Mouse (Mus musculus) stomach, embryonic 15.5 days (tissue): ENCODE results near the gene Gm2001. TPM values are rescaled to one million over a fixed set of nuclear protein-coding genes. Genes with fewer than 3 reads are reported as not detected.
"Not testable (repeated sequence)": the region's sequence is repeated elsewhere in the genome, so short reads cannot be mapped to it uniquely, and the experiment has no call there.

ENCODE experiments used
- ATAC-seq: fragments of 200-750 bp; cut with Nextera tagmentation; 2 replicates; pipeline ENCODE4 v1.8.0; 2017; ENCODE audit warnings: low read depth, moderate number of reproducible peaks, moderate TSS enrichment; ENCODE audit not compliant: insufficient read depth, low FRiP score
- H3K27ac ChIP-seq: fragments of 300-500 bp; sonication (generic); 2 replicates; pipeline ENCODE4 v1.5.1; 2015; ENCODE audit warnings: mild to moderate bottlenecking, inconsistent platforms
- H3K27me3 ChIP-seq: fragments of 300-500 bp; sonication (generic); replicated peaks from 2 replicates; pipeline ENCODE4 v1.6.1; 2015; ENCODE audit warnings: inconsistent platforms
- H3K36me3 ChIP-seq: fragments of 300-500 bp; sonication (generic); 2 replicates; pipeline ENCODE4 v1.6.1; 2015; ENCODE audit warnings: inconsistent platforms
- H3K4me1 ChIP-seq: fragments of 300-500 bp; sonication (generic); 2 replicates; pipeline ENCODE4 v1.6.1; 2015; ENCODE audit warnings: inconsistent platforms
- H3K4me2 ChIP-seq: fragments of 300-500 bp; sonication (generic); 2 replicates; pipeline ENCODE4 v1.6.1; 2015; ENCODE audit warnings: mild to moderate bottlenecking, inconsistent platforms
- H3K4me3 ChIP-seq: fragments of 300-500 bp; sonication (generic); replicated peaks from 2 replicates; pipeline ENCODE4 v1.5.1; 2015; ENCODE audit warnings: inconsistent platforms
- H3K9ac ChIP-seq: fragments of 300-500 bp; sonication (generic); 2 replicates; pipeline ENCODE4 v1.6.1; 2015; ENCODE audit warnings: inconsistent platforms
- H3K9me3 ChIP-seq: fragments of 300-500 bp; sonication (generic); 2 replicates; pipeline ENCODE4 v1.6.1; 2016; ENCODE audit warnings: inconsistent platforms
- WGBS: fragments of 180-500 bp; shearing (Covaris S2); methylation state at CpG from one replicate; pipeline ENCODE4 v1.1.7; 2015; 5-methylcytosine and 5-hydroxymethylcytosine counted together
- polyA plus RNA-seq: library from polyadenylated mRNA; unstranded; fragments of >200 nt; fragmentation: Nextera tagmentation; extraction: Ambion mirVana; gene quantifications from 2 replicates; pipeline ENCODE4 v1.2.1, GENCODE M21; 2015

The Gm2001 gene
- polyA plus RNA-seq, result not detected in 2 replicates

GRCm38 (mm10) chr12:87842239-87842638, at the start of gene Gm2001:
Gene Gm2001 (minus strand): TSS chr12:87842339.
- not testable (repeated sequence) for H3K4me1 ChIP-seq, H3K4me2 ChIP-seq, H3K27ac ChIP-seq, H3K9ac ChIP-seq, H3K27me3 ChIP-seq, H3K9me3 ChIP-seq, H3K36me3 ChIP-seq, H3K4me3 ChIP-seq, ATAC-seq
- WGBS, result 73% methylated on average over 2 of the region's 2 CpGs

DNA sequence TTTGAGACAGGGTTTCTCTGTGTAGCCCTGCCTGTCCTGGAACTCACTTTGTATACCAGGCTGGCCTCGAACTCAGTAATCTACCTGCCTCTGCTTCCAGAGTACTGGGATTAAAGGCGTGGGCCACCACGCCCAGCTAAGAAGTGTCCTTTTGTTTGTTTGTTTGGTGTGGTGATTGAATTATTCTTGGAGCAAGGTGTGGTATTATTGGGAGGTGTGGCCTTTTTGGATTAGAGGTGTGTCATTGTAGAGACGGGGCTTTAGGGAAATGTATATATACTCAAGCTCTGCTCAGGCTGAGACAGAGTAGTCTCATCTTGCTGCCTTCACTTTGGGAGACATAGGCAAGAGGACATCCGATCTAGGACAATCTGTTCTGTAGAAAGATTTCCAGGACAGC, 31.6 kb upstream of the Gm2001 start, which contains the start of gene Gm2016:
Gm2016 (plus strand) TSS at position 301 of the 400 bp plus-strand sequence.
- 81% methylated on average over 5 of the region's 5 CpGs for WGBS
- H3K27me3 ChIP-seq, result not testable (repeated sequence)

DNA sequence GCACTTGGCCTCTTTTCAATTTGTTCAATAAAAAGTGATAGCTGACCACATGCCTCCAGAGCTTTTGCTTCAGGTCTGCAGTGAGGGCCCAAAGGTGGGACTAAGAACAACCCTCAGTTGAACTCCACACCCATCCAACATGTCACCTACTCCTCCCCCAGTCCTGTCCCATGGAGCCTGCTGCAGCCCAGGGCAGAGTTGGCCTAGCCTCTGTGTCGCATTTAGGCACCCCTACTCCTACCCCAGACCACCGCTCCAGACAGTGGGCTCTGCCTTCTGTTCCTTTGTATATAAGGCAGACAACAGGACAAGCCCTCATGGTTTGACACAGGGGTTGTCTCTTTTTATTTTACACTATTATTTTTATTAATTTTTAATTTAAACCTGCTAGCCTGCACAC, 21.9 kb upstream of the Gm2001 start:
- H3K36me3 ChIP-seq, ATAC-seq, H3K4me2 ChIP-seq, H3K4me1 ChIP-seq, H3K27me3 ChIP-seq, H3K4me3 ChIP-seq, H3K27ac ChIP-seq, H3K9me3 ChIP-seq, H3K9ac ChIP-seq: not testable (repeated sequence)
- WGBS, result 83% methylated on average over 2 of the region's 2 CpGs

More for the DNA sequence above, 31.6 kb upstream of the Gm2001 start, which contains the start of gene Gm2016:
- H3K4me1 ChIP-seq, H3K27ac ChIP-seq, H3K9ac ChIP-seq, H3K9me3 ChIP-seq, ATAC-seq, H3K4me2 ChIP-seq, H3K36me3 ChIP-seq, H3K4me3 ChIP-seq: not testable (repeated sequence)

DNA sequence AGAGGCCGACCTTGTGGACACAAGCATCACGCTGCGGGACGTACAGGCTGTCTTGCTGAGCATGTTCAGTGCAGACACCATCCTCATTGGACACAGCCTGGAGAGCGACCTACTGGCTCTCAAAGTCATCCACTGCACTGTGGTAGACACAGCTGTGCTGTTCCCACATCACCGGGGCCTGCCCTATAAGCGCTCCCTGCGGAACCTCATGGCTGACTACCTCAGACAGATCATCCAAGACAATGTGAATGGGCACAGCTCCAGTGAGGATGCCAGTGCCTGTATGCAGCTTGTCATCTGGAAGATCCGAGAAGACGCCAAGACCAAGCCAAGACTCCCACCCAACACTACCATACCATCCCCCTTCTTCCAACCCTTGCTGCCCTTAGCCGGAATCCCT, 21.5 kb upstream of the Gm2001 start:
- H3K4me1 ChIP-seq, H3K4me3 ChIP-seq, H3K27me3 ChIP-seq, H3K36me3 ChIP-seq, H3K9me3 ChIP-seq, H3K4me2 ChIP-seq, H3K9ac ChIP-seq, H3K27ac ChIP-seq: not testable (repeated sequence)
- 92% methylated on average over 10 of the region's 11 CpGs for WGBS
- 0 out of 2 replicates have a peak, but pooled peaks have one; percentile 6 for ATAC-seq

DNA sequence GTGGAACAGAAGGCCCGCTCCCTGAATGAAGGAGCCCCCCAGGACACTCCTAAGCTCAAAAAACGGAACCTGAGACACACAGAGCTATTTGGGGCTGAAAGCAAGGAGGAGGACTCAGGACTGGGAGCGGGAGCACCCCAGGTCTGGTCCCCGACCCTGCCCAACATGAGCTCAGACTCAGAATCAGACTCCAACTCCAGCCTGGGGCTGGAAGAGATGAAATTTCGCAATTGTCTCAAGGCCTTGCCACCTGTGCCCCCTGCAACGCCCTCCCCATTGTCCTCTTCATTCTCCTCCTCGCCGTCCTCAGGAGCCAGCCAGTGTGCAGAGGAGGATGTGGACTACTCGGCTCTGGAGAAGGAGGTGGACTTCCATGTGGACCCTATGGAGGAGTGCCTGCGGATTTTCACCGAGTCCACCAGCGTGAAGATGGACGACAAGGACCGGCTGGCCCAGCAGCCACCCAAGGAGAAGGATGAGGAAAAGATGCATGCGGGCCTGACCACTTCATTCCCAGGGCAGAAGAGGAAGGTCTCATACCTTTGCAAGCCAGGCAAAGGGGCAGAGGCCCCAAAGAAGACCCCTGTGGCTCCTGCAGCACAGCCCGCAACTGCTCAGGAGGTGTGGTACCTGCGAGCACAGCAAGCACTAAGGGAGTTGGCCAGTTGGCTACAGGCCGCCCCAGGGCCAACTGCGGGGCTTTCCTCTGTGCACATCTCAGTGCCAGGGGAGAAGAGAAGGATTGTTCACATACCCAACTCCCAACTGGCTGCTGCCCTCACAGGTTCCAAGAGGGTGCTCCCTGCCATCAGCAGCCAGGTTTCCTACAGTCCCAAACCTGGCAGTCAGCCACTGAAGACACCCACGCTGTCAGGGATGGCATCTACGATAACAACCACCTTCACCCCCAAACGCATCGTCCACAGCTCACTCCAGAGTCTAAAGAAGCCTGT, 19.9 kb upstream of the Gm2001 start:
- H3K27ac ChIP-seq, H3K4me1 ChIP-seq, ATAC-seq, H3K4me3 ChIP-seq, H3K36me3 ChIP-seq, H3K4me2 ChIP-seq, H3K9ac ChIP-seq, H3K9me3 ChIP-seq, H3K27me3 ChIP-seq: not testable (repeated sequence)
- WGBS, result 84% methylated on average over 23 of the region's 23 CpGs

GRCm38 (mm10) chr12:87856067-87856466, 13.9 kb upstream of the Gm2001 start:
- H3K27me3 ChIP-seq, ATAC-seq, H3K4me3 ChIP-seq, H3K27ac ChIP-seq, H3K9me3 ChIP-seq, H3K4me2 ChIP-seq, H3K36me3 ChIP-seq, H3K4me1 ChIP-seq, H3K9ac ChIP-seq: not testable (repeated sequence)
- WGBS, result 79% methylated on average over 1 of the region's 1 CpGs

DNA sequence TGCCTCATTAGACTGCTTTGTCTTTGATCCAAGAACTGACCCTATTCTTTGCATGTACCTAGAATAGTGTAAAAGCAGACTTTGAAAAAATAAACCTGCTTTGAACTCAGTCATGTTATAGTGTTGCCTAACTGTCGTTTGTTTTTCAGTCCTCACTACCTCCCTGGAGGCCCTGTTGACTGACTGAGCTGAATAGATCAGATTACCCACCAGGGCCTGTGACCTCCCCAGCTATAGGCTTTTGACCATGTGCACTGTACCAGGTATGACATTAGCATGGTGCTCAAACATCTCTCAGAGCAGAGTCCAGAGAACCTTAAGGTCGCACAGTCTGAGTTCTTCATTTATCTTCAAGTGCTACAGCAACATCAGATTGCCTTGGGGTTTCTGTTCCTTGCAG, 8.5 kb upstream of the Gm2001 start:
- H3K4me1 ChIP-seq, H3K9ac ChIP-seq, H3K9me3 ChIP-seq, H3K27ac ChIP-seq, H3K4me2 ChIP-seq, H3K36me3 ChIP-seq, H3K4me3 ChIP-seq, H3K27me3 ChIP-seq, ATAC-seq: not testable (repeated sequence)
- no CpG with 5 or more reads among the region's 2 CpGs for WGBS

DNA sequence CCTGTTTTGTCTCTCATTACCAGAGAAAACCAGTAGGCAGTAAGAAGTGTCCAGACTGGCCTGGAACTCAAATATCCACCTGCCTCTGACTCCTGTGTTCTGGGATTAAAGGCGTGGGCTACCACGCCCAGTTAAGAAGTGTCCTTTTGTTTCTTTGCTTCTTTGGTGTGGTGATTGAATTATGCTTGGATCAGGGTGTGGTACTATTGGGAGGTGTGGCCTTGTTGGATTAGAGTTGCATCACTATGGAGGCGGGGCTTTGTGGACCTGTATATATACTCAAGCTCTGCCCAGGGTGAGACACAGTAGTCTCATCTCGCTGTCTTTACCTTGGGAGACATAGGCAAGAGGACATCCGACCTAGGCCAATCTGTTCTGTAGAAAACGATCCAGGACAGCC, 25.9 kb downstream of the Gm2001 start, which contains the start of gene BB287469:
BB287469 (plus strand) TSS at position 301 of the 400 bp plus-strand sequence.
- H3K36me3 ChIP-seq, H3K4me1 ChIP-seq, H3K27me3 ChIP-seq, H3K27ac ChIP-seq, H3K4me3 ChIP-seq, H3K9me3 ChIP-seq, H3K4me2 ChIP-seq, ATAC-seq, H3K9ac ChIP-seq: not testable (repeated sequence)
- WGBS, result 81% methylated on average over 6 of the region's 6 CpGs

GRCm38 (mm10) chr12:87797971-87798370, 44.2 kb downstream of the Gm2001 start:
- 93% methylated on average over 5 of the region's 5 CpGs for WGBS
- not testable (repeated sequence) for H3K4me2 ChIP-seq, H3K4me3 ChIP-seq, H3K9me3 ChIP-seq, H3K9ac ChIP-seq, H3K27me3 ChIP-seq, H3K36me3 ChIP-seq, H3K27ac ChIP-seq, ATAC-seq, H3K4me1 ChIP-seq

GRCm38 (mm10) chr12:87795212-87795611, 46.9 kb downstream of the Gm2001 start, which contains the start of gene Gm21936:
Gene Gm21936 (plus strand): TSS chr12:87795512.
- H3K36me3 ChIP-seq, H3K27me3 ChIP-seq, H3K4me3 ChIP-seq, H3K9me3 ChIP-seq, ATAC-seq, H3K9ac ChIP-seq, H3K4me1 ChIP-seq, H3K4me2 ChIP-seq, H3K27ac ChIP-seq: not testable (repeated sequence)
- 88% methylated on average over 1 of the region's 1 CpGs for WGBS
